In the genomic region with DNA sequence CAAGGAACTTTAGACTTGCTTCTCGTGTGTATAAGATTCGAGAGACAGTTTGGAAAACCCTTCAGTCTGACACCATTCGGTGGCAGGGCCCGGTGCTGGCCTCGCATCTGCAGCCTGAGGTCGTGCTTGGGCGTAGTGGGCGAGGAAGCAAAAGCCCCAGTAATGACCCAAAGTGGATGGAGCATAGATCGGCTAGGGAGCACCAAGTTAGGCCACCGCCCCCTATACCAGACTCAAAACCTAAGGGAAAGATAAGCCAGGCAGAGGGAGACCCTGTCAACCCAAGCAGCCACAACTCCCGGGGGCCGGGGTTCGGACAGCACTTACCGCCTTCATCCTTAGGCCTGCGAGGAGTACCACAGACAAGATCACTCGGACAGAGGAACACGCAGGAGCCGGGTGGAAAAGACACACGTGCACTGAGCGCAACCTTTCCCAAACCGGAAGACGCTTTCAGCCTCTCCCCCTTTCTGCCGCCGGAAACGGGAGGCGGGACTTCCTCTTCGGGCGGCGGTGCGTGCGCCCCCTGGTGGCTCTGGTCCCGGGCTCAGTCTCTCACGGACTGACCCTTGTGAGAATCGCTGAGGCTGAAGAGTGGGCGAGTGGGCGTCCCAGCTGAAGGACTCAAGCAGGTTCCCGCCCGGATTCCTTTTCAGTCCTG, we compare ENCODE assay signal across 8 mouse cellular contexts. TPM values are rescaled to one million over a fixed set of nuclear protein-coding genes. Genes with fewer than 3 reads are reported as not detected.
DNase-seq lines count a peak whose midpoint lies in the region; ATAC-seq lines count a peak whose summit lies in the region.

Noc3l (minus strand) TSS at position 472 of the 661 bp plus-strand sequence.

- peaks cover 24% of the 10 kb centered on the region for H3K36me3 ChIP-seq in hindbrain, embryonic 13.5 days

- peak within 1 kb of the TSS; percentile 74 for H3K27ac ChIP-seq in hindbrain, embryonic 13.5 days

- no peaks in the 10 kb centered on the region for H3K27me3 ChIP-seq in hindbrain, embryonic 13.5 days

- peak; percentile 97 for DNase-seq in NIH3T3 (ENCODE audit: low read depth)
- DNase-seq in cerebellum, postnatal 10 days, result peak; percentile 98
- DNase-seq in frontal cortex, postnatal 10 days (ENCODE audit: low spot score in 2 of 2), result peak; percentile 82 to 92
- DNase-seq in layer of hippocampus, postnatal 25 days (ENCODE audit: extremely low spot score in 1 of 2, low spot score in 1 of 2), result peak; percentile 97 to 99
- DNase-seq in lung, postnatal 25 days (ENCODE audit: low spot score), result peak; percentile 93
- DNase-seq in retina, embryonic 14.5 days (ENCODE audit: low spot score), result peak; percentile 97
- peak; percentile 98 for DNase-seq in thymus, postnatal 4 days

- ATAC-seq in hindbrain, embryonic 13.5 days (ENCODE audit: low FRiP score), result peak; percentile 98

- H3K9ac ChIP-seq in hindbrain, embryonic 13.5 days, result peak within 1 kb of the TSS; percentile 82

- under 1% methylated on average over 38 of the region's 38 CpGs for WGBS in hindbrain, embryonic 13.5 days

- peaks cover 15% of the 10 kb centered on the region for H3K4me1 ChIP-seq in hindbrain, embryonic 13.5 days (replicated peaks)

- H3K4me3 ChIP-seq in hindbrain, embryonic 13.5 days, result peak within 1 kb of the TSS; percentile 79

- H3K9me3 ChIP-seq in hindbrain, embryonic 13.5 days, result no peaks in the 10 kb centered on the region

- H3K4me2 ChIP-seq in hindbrain, embryonic 13.5 days, result peak within 1 kb of the TSS; percentile 83

RNA-seq across cellular contexts. Expression of gene Noc3l, which starts in this region (rescaled TPM):
- polyA plus RNA-seq in hindbrain, embryonic 13.5 days (2015; fragmentation: Nextera tagmentation; extraction: Ambion mirVana), result 5.3 and 5.5 TPM in 2 replicates
- 10 to 100 TPM; 13.7 to 13.8 TPM for total RNA-seq in layer of hippocampus, postnatal 25 days (2021)

Comparison
In these comparisons a context has a peak if more than half of its experiments do, and no peak if none do; other contexts are left out.
1. Peak in every context shown above with its lines: DNase-seq, ATAC-seq, H3K4me3 ChIP-seq and H3K27ac ChIP-seq.